Comparison of ENCODE assay signal across 14 mouse cellular contexts in the genomic region with DNA sequence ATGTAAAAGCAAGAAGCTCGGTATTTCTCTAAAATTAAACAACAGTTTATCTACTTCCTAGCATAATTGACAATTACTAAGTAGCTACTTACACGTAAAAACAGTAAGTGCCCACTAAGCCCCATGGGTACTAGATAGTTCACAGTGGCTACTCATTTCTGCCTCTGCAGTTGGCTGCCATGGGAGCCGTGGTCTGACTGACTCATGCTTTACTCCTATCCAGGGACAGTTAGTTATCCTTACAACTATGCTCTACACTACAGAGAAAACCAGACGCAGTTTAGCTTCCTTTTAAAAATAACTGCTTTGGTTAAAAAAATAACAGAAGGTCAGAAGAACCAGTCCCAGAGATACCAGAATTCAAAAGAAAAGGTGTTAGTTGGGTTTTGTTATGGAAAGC. TPM values are rescaled to one million over a fixed set of nuclear protein-coding genes. Genes with fewer than 3 reads are reported as not detected.
"Had no signal": no experiment of that assay in that cellular context is flagged by ENCODE, and none has a peak within 500 bp of the region (broad histone marks: within the 10 kb centered on the region; RNA-seq: fewer than 3 reads in every experiment).

No protein-coding gene starts in this region.

- H3K4me3 ChIP-seq: heart, adult 2 months; heart, embryonic 13.5 days; heart, embryonic 15.5 days; hindbrain, embryonic 13.5 days; hindbrain, embryonic 15.5 days; kidney, embryonic 15.5 days; limb, embryonic 13.5 days; limb, embryonic 15.5 days; liver, embryonic 12.5 days had no signal

- H3K27ac ChIP-seq: heart, adult 2 months; heart, embryonic 13.5 days; heart, embryonic 15.5 days; hindbrain, embryonic 13.5 days; hindbrain, embryonic 15.5 days; hindbrain, postnatal 0 days; kidney, embryonic 15.5 days; kidney, postnatal 0 days; limb, embryonic 13.5 days; limb, embryonic 15.5 days; liver, embryonic 12.5 days had no signal

- H3K36me3 ChIP-seq: liver, embryonic 12.5 days had no signal

- H3K4me2 ChIP-seq: heart, embryonic 11.5 days; heart, embryonic 13.5 days; heart, embryonic 15.5 days; hindbrain, embryonic 13.5 days; hindbrain, embryonic 15.5 days; kidney, embryonic 15.5 days; limb, embryonic 13.5 days; limb, embryonic 15.5 days; liver, embryonic 12.5 days had no signal

- H3K9me3 ChIP-seq: heart, embryonic 13.5 days; heart, embryonic 15.5 days; hindbrain, embryonic 13.5 days; hindbrain, embryonic 15.5 days; kidney, embryonic 15.5 days; limb, embryonic 13.5 days; limb, embryonic 15.5 days; liver, embryonic 12.5 days had no signal

- H3K27me3 ChIP-seq: heart, embryonic 13.5 days; heart, embryonic 15.5 days; hindbrain, embryonic 13.5 days; hindbrain, embryonic 15.5 days; kidney, embryonic 15.5 days; limb, embryonic 13.5 days; limb, embryonic 15.5 days; liver, embryonic 12.5 days had no signal

- H3K9ac ChIP-seq: heart, embryonic 13.5 days; heart, embryonic 15.5 days; hindbrain, embryonic 13.5 days; hindbrain, embryonic 15.5 days; kidney, embryonic 15.5 days; limb, embryonic 13.5 days; limb, embryonic 15.5 days; liver, embryonic 12.5 days had no signal

- H3K4me1 ChIP-seq: heart, embryonic 15.5 days; kidney, embryonic 15.5 days; limb, embryonic 13.5 days; limb, embryonic 15.5 days; liver, embryonic 12.5 days had no signal

RNA-seq across cellular contexts. Expression of a gene that starts 44.1 kb away (rescaled TPM):
- total RNA-seq: gastrocnemius, postnatal 36 days; hematopoietic stem cell, adult 5-6 weeks had no signal
- polyA plus RNA-seq: heart, embryonic 11.5 days; heart, embryonic 13.5 days had no signal
